Mouse (Mus musculus): ENCODE data around the gene Gfpt2. TPM values are rescaled to one million over a fixed set of nuclear protein-coding genes. Genes with fewer than 3 reads are reported as not detected.

Gene Gfpt2
- total RNA-seq, 4 experiments from 2014 or later, result 4.2 to 8.5 (median 6.7) TPM

DNA sequence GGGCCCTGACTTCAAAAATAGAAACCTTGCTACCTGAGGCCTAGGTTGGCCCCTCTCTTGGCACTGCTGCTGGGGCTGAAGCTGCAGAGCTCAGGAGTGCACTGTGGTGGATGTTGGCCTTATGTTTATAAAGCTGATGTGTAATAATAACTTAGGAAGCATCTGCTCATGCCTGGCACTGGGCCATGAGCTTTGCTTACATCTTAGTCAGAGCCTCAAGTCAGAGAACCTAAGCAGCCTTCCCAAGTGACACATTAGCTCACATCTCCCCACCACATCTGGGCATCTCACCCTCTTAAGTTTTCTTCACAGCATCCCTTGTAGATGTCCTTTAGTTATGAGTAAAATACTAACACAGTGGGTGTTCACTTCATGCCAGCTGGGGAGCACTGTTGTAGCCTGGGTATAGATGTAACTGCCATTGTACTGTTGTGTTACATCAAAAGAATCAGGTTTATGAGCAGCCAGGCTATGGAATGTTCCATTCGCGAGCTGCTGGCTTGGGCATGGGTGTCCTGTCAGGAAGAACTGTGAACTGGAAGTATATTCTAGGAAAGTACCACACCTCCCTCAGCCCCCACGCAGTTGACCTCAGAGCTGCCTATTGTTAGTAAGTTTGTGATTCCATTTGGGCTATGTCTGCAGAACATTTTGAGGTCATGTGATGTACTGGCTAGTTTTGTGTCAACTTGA lies 86.1 kb downstream of the Gfpt2 start:
- no peak for DNase-seq (ENCODE audit: low spot score in 2 of 2)

DNA sequence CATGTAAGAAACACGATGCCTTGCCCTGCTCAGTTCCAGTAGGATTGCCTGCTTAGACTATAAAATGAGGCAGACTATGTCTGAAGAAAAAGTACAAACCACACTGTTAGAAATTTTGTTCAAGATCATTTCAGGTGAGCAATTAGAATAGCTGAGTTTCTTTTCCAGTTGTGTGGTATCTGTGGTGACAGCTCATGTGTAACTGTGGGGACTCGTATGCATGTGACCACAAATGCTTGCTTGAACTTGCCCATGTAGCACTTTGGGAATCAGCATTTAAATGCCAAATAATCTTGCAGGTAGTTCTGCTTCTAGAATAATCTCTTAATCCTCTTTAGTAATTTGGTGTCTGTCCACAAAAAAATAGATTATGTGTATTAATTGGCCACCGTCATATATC lies 89.4 kb downstream of the Gfpt2 start:
- DNase-seq (ENCODE audit: low spot score in 2 of 2), result no peak

Small RNA genes lying within 50 kb of the gene (microRNA-seq; reads per million reads assigned to microRNA genes)
- 0 reads per million in 2 experiments for gene Gm23813

Other genes starting within 250 kb of the Gfpt2 start
- gene Olfr1380, start 237.3 kb upstream of the Gfpt2 start, total RNA-seq (2022), result not detected
- 1 to 10 TPM; 1.9 to 2.8 (median 2.3) TPM for gene Flt4, start 184.9 kb upstream of the Gfpt2 start, total RNA-seq (2022)
- not detected for gene Scgb3a1, start 130.6 kb upstream of the Gfpt2 start, total RNA-seq (2022)
- gene Cnot6, start 81.5 kb upstream of the Gfpt2 start, total RNA-seq (2022), result 10 to 100 TPM; 39.8 to 53.9 (median 46.8) TPM
- gene Mapk9, start 52.6 kb downstream of the Gfpt2 start, total RNA-seq (2022), result 100 to 1,000 TPM; 143 to 179 (median 165) TPM
- 1 to 10 TPM; 2.4 to 3.6 (median 2.9) TPM for gene Rasgef1c, start 107.7 kb downstream of the Gfpt2 start, total RNA-seq (2022)
- 10 to 100 TPM; 75.8 to 95.8 (median 84.2) TPM for gene Rnf130, start 231.2 kb downstream of the Gfpt2 start, total RNA-seq (2022)

Measured in layer of hippocampus, adult 8-10 months (tissue).